Mouse (Mus musculus) right cerebral cortex, postnatal 10 days (tissue): ENCODE data around the gene Ubash3b.

Experiments used
- DNase-seq, 2 experiments: peaks; one replicate each; pipeline ENCODE4 v3.0.0; 2021; ENCODE audit warnings: low spot score in 2 of 2

Gene Ubash3b

DNA sequence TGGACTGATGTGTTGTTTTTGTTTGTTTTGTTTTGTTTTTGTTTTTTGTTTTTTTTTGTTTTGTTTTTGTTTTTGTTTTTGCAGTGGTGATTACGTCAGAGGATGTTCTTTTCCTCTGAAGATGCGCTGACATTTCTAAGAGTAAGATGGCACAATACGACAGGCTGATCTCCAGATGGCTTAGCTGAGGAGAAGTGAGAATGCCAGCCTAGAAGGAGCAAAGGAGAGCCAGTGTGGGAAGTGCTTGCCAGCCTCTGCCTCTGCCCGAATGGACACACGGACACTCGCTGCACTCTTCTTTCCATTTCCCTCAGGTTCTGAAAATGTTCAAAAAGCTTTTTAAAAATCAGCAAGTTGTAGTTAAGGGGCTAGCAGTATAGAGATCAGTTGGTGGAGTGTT, 6.7 kb upstream of the Ubash3b start:
- no peak for DNase-seq

- no peak for DNase-seq
Observed at GRCm38 (mm10) chr9:41166886-41167285, 5.4 kb upstream of the Ubash3b start.

DNA sequence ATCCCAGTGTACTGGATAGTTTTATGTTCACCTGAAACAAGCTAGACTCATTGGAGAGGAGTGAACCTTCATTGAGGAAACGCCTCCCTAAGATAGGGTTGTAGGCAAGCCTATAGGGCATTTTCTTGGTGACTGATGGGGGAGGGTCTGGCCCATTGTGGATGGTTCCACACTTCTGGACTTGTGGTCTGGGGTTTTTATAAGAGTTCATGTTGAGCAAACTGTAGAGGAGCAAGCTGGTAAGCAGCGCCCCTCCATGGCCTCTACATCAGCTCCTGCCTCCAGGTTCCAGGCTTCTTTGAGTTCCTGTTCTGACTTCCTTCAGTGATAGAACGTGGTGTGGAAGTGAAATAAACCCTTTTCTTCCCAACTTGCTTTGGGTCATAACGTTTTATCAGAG, 866 bp upstream of the Ubash3b start:
- no peak for DNase-seq

- DNase-seq = no peak
Observed at GRCm38 (mm10) chr9:41160536-41161176, 841 bp downstream of the Ubash3b start.

DNA sequence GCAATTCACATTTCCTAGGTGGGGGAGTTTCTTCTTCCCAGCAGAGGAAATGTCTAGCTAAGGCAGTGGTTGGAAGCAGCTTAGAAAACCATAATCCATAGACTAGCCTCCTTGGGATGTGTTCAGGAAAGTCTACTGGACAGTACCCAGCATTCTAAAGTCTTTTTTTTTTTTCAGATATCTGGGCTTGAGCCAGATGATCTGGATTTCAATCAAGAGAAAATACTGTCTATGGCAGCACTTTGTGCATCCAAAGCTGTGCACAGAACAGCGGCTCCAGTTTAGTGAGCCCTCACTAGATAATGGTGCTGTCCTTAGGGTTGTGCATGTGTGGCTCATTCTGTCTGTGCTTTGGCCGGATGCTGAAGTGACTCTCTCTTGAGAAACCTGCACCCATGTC, 2.3 kb downstream of the Ubash3b start:
- no peak for DNase-seq

GRCm38 (mm10) chr9:41157872-41158567, 3.5 kb downstream of the Ubash3b start:
- no peak for DNase-seq

DNA sequence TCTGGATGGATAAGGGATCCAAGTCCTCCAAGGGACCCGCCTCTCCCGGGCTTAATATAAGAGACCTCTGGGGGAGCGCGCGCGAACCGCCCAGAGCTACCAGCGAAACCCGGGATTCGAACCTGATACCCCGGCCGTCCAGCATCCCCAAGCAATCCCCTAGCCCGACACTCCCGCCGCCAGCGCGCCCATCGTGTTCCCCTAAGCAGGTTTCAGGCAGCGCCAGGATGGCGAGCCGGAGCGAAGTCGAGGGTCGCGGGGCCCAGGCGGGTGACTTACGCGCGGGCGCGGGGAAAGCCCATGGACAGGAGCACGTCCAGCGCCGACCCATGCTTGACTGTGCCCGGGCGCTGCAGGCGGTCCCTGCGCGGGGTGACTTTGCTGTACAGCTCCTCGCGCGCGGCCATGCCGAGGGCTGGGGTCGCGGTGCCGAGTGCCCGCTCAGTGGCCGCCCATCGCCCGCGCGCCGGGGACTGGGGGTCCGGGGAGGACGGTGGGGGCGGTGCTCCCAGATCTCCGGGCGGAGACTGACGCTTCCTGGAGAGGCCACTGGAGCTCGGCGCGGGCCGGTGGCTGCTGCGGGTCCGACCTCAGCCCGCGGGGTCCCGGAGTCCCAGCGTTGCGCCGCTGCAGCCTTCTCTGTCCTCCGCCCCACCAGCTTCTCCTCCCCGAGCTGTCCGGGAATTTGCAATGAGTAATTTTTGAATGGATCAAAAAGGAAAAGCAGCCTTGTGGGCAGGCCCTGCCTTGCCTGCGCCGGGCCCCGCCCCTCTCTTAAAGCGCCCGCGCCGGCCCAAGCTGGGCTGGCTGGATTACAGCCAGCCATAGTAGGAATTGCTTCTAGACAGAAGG, 4.3 kb downstream of the Ubash3b start:
- DNase-seq = peak; percentile 81 to 87

GRCm38 (mm10) chr9:41156720-41157019, 4.8 kb downstream of the Ubash3b start:
- peak; percentile 64 to 67 for DNase-seq

GRCm38 (mm10) chr9:41156006-41156719, 5.3 kb downstream of the Ubash3b start:
- DNase-seq = no peak

DNA sequence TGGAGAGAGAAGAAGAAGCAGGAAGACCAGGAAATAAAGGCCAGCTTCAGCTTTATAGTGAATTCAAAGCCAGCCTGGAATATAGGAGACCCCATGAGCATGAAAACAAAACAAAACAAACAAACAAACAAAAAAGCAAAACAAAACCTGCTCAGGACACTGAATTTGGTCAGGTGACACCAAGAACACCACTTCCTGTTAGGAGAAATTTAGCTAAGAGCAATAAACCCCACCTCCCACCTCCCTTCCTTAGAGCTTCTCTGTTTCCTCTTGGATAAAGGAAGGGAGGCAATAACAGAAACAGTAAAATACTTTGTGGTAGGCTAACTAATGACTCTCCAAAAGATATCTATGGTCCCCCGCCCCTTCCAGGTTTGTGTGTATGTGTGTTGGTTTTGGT, 7.5 kb downstream of the Ubash3b start:
- DNase-seq = no peak

DNA sequence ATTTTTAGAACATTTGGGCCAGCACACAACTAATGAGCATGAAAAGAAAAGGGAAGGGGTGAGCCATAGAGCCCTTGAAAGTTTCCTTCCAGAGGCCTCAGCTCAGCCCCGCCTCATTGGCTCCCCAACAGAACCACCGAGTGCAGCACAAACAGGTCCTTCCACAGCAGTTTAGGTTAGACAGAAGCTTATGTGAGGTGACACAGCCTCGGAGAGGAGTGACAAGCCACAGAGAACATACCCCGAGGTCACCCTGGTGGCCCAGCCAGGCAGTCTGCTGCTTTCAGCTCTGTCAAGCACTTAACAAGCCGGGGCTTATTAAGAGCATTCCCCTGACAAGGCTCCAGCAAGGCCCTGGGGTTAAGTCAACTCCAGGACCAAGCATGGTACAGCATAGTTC, 8.4 kb downstream of the Ubash3b start:
- DNase-seq = no peak

GRCm38 (mm10) chr9:41151491-41151890, 10.0 kb downstream of the Ubash3b start:
- DNase-seq = no peak

DNA sequence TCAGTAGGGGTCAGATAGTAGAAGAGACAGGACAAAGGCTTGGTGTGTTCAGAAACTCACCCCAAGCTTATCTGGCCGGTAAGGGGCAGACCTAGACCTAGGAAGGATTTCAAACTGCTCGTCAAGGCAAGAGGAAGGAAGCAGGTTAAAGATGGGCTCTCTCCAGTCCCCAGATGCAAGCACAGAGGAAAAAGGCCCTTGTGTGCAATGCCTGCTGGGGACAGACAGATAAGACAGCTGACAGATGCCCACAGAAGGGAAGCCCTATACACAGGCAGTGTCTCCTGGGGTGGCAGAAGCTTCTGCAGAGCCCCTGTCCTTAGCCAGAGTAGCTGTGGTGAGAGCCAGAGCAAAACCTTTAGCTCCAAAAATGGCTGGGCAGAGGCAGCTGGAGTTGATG, 11.6 kb downstream of the Ubash3b start:
- no peak for DNase-seq

GRCm38 (mm10) chr9:41149079-41149676, 12.3 kb downstream of the Ubash3b start:
- DNase-seq = peak; percentile 66 to 76

DNA sequence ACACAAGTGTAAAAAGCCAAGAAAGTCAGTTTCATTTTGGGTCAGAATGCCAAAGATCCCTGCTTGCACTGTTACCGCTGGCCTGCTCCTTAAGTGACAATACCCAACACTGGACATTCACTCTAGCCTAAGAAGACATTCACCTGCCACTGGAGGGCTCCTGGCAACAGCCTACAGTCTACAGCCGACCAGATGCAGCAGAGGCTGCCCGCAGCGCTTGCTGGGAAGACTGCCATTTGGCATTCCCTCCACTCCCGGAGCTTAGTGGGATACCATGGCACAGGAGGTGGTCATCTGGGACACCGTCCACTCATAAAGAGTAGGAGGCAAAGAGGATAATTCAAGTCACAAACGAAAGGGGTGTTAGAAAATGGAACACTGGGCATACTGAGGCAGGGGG, 12.9 kb downstream of the Ubash3b start:
- DNase-seq = peak; percentile 73 to 78

DNA sequence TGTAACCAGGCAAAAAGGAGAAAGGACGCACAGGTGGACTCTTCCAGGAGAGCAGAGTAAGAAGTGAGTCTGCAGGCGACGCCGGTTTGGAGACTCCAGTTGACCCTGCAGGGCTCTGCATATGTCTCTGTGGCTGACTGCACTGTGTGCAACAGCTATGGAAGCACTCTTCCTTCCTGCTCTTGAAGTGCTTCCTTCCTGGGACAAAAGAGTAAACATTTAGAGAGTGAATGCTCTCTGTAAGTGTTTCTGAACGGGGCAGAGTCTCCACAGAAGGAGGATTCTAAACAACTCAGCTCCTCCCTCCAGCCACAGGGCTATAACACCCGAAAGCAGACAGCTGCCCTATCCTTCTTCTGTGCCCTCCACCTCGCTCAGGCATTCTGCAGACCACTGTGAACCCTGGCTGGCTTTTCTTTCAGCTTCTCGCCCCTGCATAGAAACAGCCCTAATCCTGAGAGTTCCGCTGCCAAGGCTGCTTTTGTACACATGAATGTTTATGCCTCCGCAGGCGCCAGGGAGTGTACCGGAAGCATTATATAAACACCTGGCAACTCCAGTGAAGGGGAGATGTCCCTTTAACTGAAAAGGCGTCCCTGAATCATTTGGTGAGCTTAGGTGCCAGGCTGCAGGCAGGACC, 14.2 kb downstream of the Ubash3b start:
- DNase-seq = no peak

GRCm38 (mm10) chr9:41143825-41144224, 17.7 kb downstream of the Ubash3b start:
- DNase-seq = no peak

DNA sequence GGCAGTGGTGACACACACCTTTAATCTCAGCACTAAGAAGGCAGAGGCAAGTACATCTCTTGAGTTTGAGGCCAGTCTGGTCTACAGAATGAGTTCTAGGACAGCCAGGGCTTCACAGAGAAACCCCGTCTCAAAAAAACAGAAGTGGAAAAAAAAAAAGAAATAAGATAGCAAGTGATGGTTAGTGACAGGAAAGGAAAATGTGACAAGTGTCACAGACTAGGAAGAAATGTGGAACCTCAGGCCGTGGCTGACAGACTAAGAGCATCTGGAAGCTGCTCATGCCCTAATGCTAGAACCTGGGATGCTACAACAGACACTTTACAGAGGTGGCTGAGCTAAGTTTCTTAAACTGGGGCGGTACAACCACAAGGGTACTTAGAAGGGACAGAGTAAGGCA, 18.4 kb downstream of the Ubash3b start:
- DNase-seq = no peak

DNA sequence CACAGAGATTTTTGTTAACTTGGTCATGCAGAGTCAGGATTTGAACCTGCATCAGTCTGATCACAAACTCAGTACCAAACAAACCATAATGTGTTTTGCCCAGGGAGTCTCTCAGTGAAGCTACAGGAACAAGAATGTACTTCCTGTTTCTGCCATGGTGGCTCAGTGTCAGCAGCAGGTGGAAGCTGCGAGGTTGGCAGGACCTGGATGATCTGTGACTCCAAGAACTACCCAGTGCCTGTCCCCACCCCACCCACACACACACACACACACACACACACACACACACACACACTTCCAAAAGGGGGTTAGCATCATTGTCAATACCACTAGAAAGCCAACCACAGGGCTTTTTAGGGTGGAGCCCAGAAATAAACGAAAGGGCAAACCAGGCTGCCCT, 20.5 kb downstream of the Ubash3b start:
- DNase-seq = no peak

- no peak for DNase-seq
Observed at GRCm38 (mm10) chr9:41138987-41139808, 22.3 kb downstream of the Ubash3b start.
